Mouse (Mus musculus): Measurements from ENCODE around the gene Prkar1b.

DNA sequence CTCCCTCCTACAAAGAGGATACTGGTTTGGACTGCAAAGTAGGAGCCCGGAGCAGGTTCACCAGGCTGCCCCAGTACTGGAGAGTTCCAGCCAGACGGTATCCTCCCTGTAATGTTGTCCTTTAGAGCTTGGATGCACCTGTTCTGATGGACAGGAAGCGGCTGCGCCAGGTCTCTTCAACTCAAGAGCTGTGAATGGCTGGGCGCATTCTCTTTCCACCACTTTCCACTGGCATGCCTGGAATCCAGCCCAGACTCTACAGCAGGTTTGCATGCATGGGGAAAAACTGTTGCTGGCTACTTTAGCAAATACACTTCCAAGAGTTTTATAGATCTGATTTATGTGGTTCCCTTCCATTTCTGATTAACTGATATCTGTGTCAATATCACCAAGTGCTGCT lies 8.5 kb downstream of the Prkar1b start:
- TF ChIP-seq FLI1 (IDR thresholded peaks at IDR 0.05; ENCODE audit: low read length), result no peak
- no peak for TF ChIP-seq GATA1 (IDR thresholded peaks at IDR 0.05; ENCODE audit: borderline replicate concordance, low read length)
